Mouse (Mus musculus): ENCODE data around the gene Phgdh. TPM values are rescaled to one million over a fixed set of nuclear protein-coding genes. Genes with fewer than 3 reads are reported as not detected.

Phgdh gene
- polyA plus RNA-seq, 1 experiment from 2014 or later: 329 TPM

GRCm38 (mm10) chr3:98356632-98357370 lies 17.0 kb upstream of the Phgdh start:
- Histone ChIP-seq H3K4me3 (ENCODE audit: low read depth, low read length) (no peak overlapping the region), H3K27me3 (ENCODE audit: control insufficient read depth, insufficient read depth, low read length) (no peaks in the 10 kb centered on the region), H3K36me3 (ENCODE audit: control insufficient read depth, insufficient read depth, low read length) (no peaks in the 10 kb centered on the region), H3K9ac (ENCODE audit: low read length) (no peak overlapping the region), H3K9me3 (ENCODE audit: control insufficient read depth, low read length) (no peaks in the 10 kb centered on the region), H3K4me1 (ENCODE audit: control insufficient read depth, insufficient read depth, low read length) (no peaks in the 10 kb centered on the region), H3K27ac (replicated peaks; ENCODE audit: low read depth, low read length) (no peak overlapping the region), H3K4me2 (ENCODE audit: low read depth, severe bottlenecking) (no peak overlapping the region)
- no peak for DNase-seq (ENCODE audit: low spot score)
- WGBS: 75% methylated on average over 3 of the region's 3 CpGs
- no peak for ATAC-seq (ENCODE audit: insufficient number of reproducible peaks, low FRiP score, low TSS enrichment, low read depth)

GRCm38 (mm10) chr3:98356026-98356365 lies 16.2 kb upstream of the Phgdh start:
- whole genome bisulfite sequencing: 79% methylated on average over 6 of the region's 6 CpGs
- Histone ChIP-seq H3K4me1 (ENCODE audit: control insufficient read depth, insufficient read depth, low read length) (no peaks in the 10 kb centered on the region), H3K4me3 (ENCODE audit: low read depth, low read length) (no peak overlapping the region), H3K27ac (replicated peaks; ENCODE audit: low read depth, low read length) (no peak overlapping the region), H3K27me3 (ENCODE audit: control insufficient read depth, insufficient read depth, low read length) (no peaks in the 10 kb centered on the region), H3K9ac (ENCODE audit: low read length) (no peak overlapping the region), H3K36me3 (ENCODE audit: control insufficient read depth, insufficient read depth, low read length) (no peaks in the 10 kb centered on the region), H3K9me3 (ENCODE audit: control insufficient read depth, low read length) (no peaks in the 10 kb centered on the region), H3K4me2 (ENCODE audit: low read depth, severe bottlenecking) (no peak overlapping the region)
- DNase-seq (ENCODE audit: low spot score): no peak
- ATAC-seq (ENCODE audit: insufficient number of reproducible peaks, low FRiP score, low TSS enrichment, low read depth): no peak

DNA sequence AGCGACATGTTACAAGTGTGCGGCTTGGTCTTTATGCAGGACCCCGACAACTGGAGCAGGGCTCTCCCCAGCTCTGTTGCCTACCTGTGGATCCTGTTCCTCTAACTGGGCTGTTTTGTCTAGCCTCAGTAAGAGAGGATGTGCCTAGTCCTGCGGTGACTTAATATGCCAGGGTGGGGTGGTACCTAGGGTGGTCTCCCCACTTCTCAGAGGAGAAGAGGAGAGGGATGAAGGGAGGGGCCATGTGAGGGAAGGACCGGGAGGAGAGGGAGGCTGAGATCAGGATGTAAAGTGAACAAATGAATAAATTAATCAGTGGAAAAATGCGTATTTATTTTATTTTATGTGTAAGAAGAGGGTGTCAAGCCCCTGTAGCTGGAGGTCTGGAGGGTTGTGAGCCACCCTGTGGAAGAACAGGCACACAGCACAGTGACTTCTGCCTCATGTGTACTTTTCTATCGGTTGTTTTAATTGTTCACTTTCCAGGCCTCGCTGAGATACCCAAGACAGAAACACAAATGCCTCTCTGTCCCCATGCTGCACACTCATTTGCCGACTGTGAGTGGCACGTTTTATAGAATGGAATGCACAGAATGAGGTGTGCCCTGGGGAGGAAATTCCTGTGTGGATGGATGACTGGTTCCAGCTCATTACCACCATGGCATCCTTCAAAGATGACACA lies 15.7 kb upstream of the Phgdh start:
- no peak for DNase-seq (ENCODE audit: low spot score)
- 75% methylated on average over 10 of the region's 10 CpGs for WGBS
- H3K4me3 ChIP-seq (ENCODE audit: low read depth, low read length): no peak overlapping the region
- ATAC-seq (ENCODE audit: insufficient number of reproducible peaks, low FRiP score, low TSS enrichment, low read depth): no peak
- no peaks in the 10 kb centered on the region for H3K36me3 ChIP-seq (ENCODE audit: control insufficient read depth, insufficient read depth, low read length)
- no peaks in the 10 kb centered on the region for H3K27me3 ChIP-seq (ENCODE audit: control insufficient read depth, insufficient read depth, low read length)
- no peak overlapping the region for H3K9ac ChIP-seq (ENCODE audit: low read length)
- H3K4me2 ChIP-seq (ENCODE audit: low read depth, severe bottlenecking): no peak overlapping the region
- H3K4me1 ChIP-seq (ENCODE audit: control insufficient read depth, insufficient read depth, low read length): no peaks in the 10 kb centered on the region
- no peak overlapping the region for H3K27ac ChIP-seq (replicated peaks; ENCODE audit: low read depth, low read length)
- no peaks in the 10 kb centered on the region for H3K9me3 ChIP-seq (ENCODE audit: control insufficient read depth, low read length)

DNA sequence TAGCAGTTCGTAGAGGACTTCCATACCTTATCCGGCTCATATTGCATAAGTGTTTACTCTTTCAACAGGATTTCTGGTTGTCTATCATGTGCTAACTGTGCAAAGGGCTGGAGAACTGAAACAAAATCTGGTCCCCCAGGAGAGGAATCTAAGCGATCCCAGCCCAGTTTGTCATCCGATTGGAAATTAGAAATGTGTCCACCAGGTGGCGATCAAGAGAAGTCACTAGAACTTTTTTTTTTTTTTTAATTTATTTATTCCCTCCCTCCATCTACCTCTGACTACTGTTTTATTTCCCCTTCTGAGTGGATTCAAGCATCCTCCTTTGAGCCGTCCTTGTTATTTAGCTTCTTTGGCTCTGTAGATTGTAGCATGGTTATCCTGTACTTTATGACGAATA lies 14.1 kb upstream of the Phgdh start:
- Histone ChIP-seq H3K27me3 (ENCODE audit: control insufficient read depth, insufficient read depth, low read length) (no peaks in the 10 kb centered on the region), H3K27ac (replicated peaks; ENCODE audit: low read depth, low read length) (no peak overlapping the region), H3K4me1 (ENCODE audit: control insufficient read depth, insufficient read depth, low read length) (no peaks in the 10 kb centered on the region), H3K4me2 (ENCODE audit: low read depth, severe bottlenecking) (no peak overlapping the region), H3K4me3 (ENCODE audit: low read depth, low read length) (no peak overlapping the region), H3K9ac (ENCODE audit: low read length) (no peak overlapping the region), H3K36me3 (ENCODE audit: control insufficient read depth, insufficient read depth, low read length) (no peaks in the 10 kb centered on the region), H3K9me3 (ENCODE audit: control insufficient read depth, low read length) (no peaks in the 10 kb centered on the region)
- ATAC-seq (ENCODE audit: insufficient number of reproducible peaks, low FRiP score, low TSS enrichment, low read depth): no peak
- WGBS: 35% methylated on average over 7 of the region's 7 CpGs
- peak; percentile 78 for DNase-seq (ENCODE audit: low spot score)

DNA sequence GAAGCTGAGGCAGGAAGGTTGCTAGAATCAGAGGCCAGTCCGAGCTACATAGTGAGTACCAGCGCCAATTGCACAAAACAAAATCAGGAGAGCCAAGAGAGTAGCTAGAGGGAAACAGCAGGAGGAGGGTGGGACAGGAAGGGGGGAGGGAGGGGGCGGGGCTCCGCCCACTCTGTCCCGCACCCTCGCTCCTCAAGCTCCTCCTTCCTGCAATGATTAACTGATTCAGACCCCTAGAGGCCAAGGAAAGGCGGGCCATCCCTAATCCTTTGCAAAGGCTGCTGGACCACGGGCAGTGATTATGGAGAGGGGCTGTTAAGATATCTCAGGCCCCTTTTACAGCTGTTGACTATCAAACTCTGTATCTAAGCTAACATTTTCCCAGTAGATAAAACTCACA lies 8.9 kb upstream of the Phgdh start:
- WGBS: 21% methylated on average over 8 of the region's 8 CpGs
- Histone ChIP-seq H3K4me3 (ENCODE audit: low read depth, low read length) (no peak overlapping the region), H3K36me3 (ENCODE audit: control insufficient read depth, insufficient read depth, low read length) (no peaks in the 10 kb centered on the region), H3K9me3 (ENCODE audit: control insufficient read depth, low read length) (no peaks in the 10 kb centered on the region), H3K27ac (replicated peaks; ENCODE audit: low read depth, low read length) (no peak overlapping the region), H3K9ac (ENCODE audit: low read length) (no peak overlapping the region), H3K4me1 (ENCODE audit: control insufficient read depth, insufficient read depth, low read length) (no peaks in the 10 kb centered on the region), H3K4me2 (ENCODE audit: low read depth, severe bottlenecking) (no peak overlapping the region), H3K27me3 (ENCODE audit: control insufficient read depth, insufficient read depth, low read length) (no peaks in the 10 kb centered on the region)
- no peak for DNase-seq (ENCODE audit: low spot score)
- no peak for ATAC-seq (ENCODE audit: insufficient number of reproducible peaks, low FRiP score, low TSS enrichment, low read depth)

GRCm38 (mm10) chr3:98348106-98348505 lies 8.3 kb upstream of the Phgdh start:
- H3K4me2 ChIP-seq (ENCODE audit: low read depth, severe bottlenecking): no peak overlapping the region
- DNase-seq (ENCODE audit: low spot score) (no peak), ATAC-seq (ENCODE audit: insufficient number of reproducible peaks, low FRiP score, low TSS enrichment, low read depth) (no peak)
- no peak overlapping the region for H3K4me3 ChIP-seq (ENCODE audit: low read depth, low read length)
- H3K36me3 ChIP-seq (ENCODE audit: control insufficient read depth, insufficient read depth, low read length): no peaks in the 10 kb centered on the region
- H3K9me3 ChIP-seq (ENCODE audit: control insufficient read depth, low read length): no peaks in the 10 kb centered on the region
- H3K4me1 ChIP-seq (ENCODE audit: control insufficient read depth, insufficient read depth, low read length): no peaks in the 10 kb centered on the region
- H3K9ac ChIP-seq (ENCODE audit: low read length): no peak overlapping the region
- no peaks in the 10 kb centered on the region for H3K27me3 ChIP-seq (ENCODE audit: control insufficient read depth, insufficient read depth, low read length)
- 81% methylated on average over 6 of the region's 6 CpGs for WGBS
- no peak overlapping the region for H3K27ac ChIP-seq (replicated peaks; ENCODE audit: low read depth, low read length)

DNA sequence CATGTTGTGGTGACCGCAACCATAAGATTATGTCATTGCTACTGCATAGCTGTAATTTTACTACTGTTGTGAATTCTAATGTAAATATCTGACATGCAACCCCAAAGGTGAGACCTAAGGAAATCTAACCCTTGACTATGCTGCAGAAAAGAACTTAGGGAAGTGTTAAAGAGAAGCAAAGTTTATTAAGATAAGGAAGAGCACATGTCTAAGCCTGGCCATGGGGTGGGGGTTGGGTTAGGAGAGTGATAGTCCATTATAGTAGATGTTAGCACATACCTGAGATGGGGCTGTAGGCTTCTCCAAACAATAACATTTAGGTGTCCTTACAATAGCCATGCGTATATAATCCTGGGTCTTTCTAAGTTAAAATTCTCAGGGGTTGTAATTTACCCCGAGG lies 3.4 kb upstream of the Phgdh start:
- Histone ChIP-seq H3K27ac (replicated peaks; ENCODE audit: low read depth, low read length) (no peak overlapping the region), H3K9ac (ENCODE audit: low read length) (no peak overlapping the region), H3K27me3 (ENCODE audit: control insufficient read depth, insufficient read depth, low read length) (no peaks in the 10 kb centered on the region), H3K4me3 (ENCODE audit: low read depth, low read length) (no peak overlapping the region), H3K36me3 (ENCODE audit: control insufficient read depth, insufficient read depth, low read length) (no peaks in the 10 kb centered on the region), H3K4me1 (ENCODE audit: control insufficient read depth, insufficient read depth, low read length) (peaks cover 4% of the 10 kb centered on the region), H3K4me2 (ENCODE audit: low read depth, severe bottlenecking) (no peak overlapping the region), H3K9me3 (ENCODE audit: control insufficient read depth, low read length) (no peaks in the 10 kb centered on the region)
- DNase-seq (ENCODE audit: low spot score) (no peak), ATAC-seq (ENCODE audit: insufficient number of reproducible peaks, low FRiP score, low TSS enrichment, low read depth) (no peak)
- 85% methylated on average over 3 of the region's 3 CpGs for WGBS

GRCm38 (mm10) chr3:98340818-98341594 lies 1.2 kb upstream of the Phgdh start:
- WGBS: 79% methylated on average over 17 of the region's 17 CpGs
- no peak overlapping the region for H3K9ac ChIP-seq (ENCODE audit: low read length)
- ATAC-seq (ENCODE audit: insufficient number of reproducible peaks, low FRiP score, low TSS enrichment, low read depth): no peak
- H3K9me3 ChIP-seq (ENCODE audit: control insufficient read depth, low read length): no peaks in the 10 kb centered on the region
- no peak overlapping the region for H3K27ac ChIP-seq (replicated peaks; ENCODE audit: low read depth, low read length)
- DNase-seq (ENCODE audit: low spot score): no peak
- H3K4me1 ChIP-seq (ENCODE audit: control insufficient read depth, insufficient read depth, low read length): peaks cover 23% of the 10 kb centered on the region
- H3K36me3 ChIP-seq (ENCODE audit: control insufficient read depth, insufficient read depth, low read length): no peaks in the 10 kb centered on the region
- no peak overlapping the region for H3K4me3 ChIP-seq (ENCODE audit: low read depth, low read length)
- no peak overlapping the region for H3K4me2 ChIP-seq (ENCODE audit: low read depth, severe bottlenecking)
- no peaks in the 10 kb centered on the region for H3K27me3 ChIP-seq (ENCODE audit: control insufficient read depth, insufficient read depth, low read length)
